Mouse (Mus musculus) heart, adult 2 months (tissue): Measurements from ENCODE around the gene Htr6.

ENCODE experiments used
- CTCF ChIP-seq: fragments of 200-600 bp; IDR thresholded peaks from 2 replicates; pipeline ENCODE4 v1.8.1; 2022; ENCODE audit warnings: antibody characterized with exemption, mild to moderate bottlenecking, moderate library complexity
- EP300 ChIP-seq: fragments of 200-500 bp; IDR thresholded peaks from 2 replicates; pipeline ENCODE4 v1.6.1; 2011; ENCODE audit warnings: low read depth, low read length, control low read depth; ENCODE audit not compliant: insufficient read depth
- POLR2A ChIP-seq: fragments of 200-500 bp; IDR thresholded peaks from 2 replicates; pipeline ENCODE4 v1.6.1; 2011; ENCODE audit warnings: mild to moderate bottlenecking, low read depth, low read length, control low read depth; ENCODE audit not compliant: insufficient read depth

- TF ChIP-seq CTCF (no peak), EP300 (no peak), POLR2A (no peak)
Observed at GRCm38 (mm10) chr4:139093196-139093530, 17.8 kb upstream of the Htr6 start.
